Mouse (Mus musculus) erythroblast, embryonic 14.5 days (primary cell): ENCODE data around the gene Cebpa.

Source experiments
- GATA1 ChIP-seq: IDR thresholded peaks from 2 replicates; pipeline ENCODE4 v1.6.1; 2012; ENCODE audit warnings: low read length, inconsistent platforms, mixed read lengths
- TAL1 ChIP-seq: IDR thresholded peaks from 3 replicates; pipeline ENCODE4 v1.6.1; 2012; ENCODE audit warnings: low read length, inconsistent platforms, mixed read lengths

DNA sequence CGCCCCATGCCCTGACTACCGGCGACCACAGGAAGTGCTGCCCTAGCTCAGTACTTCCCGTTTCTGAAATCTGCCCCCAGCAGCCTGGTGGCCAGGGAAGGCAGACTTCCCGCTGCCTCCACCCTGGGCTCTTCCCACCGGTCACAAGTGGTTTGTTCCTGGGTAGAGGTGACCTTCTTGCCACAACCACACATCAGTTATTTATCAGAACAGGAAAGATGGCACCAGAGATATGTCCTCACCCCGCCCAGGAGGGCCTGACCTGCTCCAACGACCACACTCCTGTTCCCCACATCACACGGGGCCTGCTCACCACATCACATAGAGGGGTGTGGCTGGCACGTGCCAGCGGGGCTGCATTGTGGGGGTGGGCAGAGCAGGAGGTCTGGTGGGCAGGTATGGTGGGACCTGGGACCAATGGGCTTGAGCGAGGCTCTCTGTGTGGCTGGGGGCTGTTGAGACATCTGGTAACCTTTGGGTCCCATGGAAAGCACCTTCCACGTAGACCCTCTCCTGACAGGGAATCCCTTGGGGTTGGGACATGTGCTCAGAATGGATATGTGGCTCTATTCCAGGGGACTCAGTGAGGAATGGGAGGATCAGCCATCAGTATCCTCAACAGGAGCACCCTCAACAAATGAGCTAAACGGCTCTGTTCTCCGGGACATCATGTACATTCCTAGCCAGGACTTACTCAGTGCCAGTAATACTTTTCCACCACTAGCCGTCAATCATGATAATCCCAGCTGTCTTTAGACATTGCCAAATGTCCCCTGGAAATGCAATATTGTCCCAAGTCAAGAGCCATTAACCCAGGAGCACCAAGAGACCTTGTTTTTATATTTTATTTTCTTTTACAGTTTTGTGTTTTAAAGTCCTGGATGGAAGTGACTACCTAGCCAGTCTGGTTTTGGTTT is 37.7 kb downstream of the Cebpa start:
- TF ChIP-seq GATA1: no peak
- no peak for TF ChIP-seq TAL1
